Mouse (Mus musculus): Measurements from ENCODE around the gene Mettl1. TPM values are rescaled to one million over a fixed set of nuclear protein-coding genes. Genes with fewer than 3 reads are reported as not detected.

Gene Mettl1
- polyA plus RNA-seq, 1 experiment from 2014 or later = 47.6 TPM

DNA sequence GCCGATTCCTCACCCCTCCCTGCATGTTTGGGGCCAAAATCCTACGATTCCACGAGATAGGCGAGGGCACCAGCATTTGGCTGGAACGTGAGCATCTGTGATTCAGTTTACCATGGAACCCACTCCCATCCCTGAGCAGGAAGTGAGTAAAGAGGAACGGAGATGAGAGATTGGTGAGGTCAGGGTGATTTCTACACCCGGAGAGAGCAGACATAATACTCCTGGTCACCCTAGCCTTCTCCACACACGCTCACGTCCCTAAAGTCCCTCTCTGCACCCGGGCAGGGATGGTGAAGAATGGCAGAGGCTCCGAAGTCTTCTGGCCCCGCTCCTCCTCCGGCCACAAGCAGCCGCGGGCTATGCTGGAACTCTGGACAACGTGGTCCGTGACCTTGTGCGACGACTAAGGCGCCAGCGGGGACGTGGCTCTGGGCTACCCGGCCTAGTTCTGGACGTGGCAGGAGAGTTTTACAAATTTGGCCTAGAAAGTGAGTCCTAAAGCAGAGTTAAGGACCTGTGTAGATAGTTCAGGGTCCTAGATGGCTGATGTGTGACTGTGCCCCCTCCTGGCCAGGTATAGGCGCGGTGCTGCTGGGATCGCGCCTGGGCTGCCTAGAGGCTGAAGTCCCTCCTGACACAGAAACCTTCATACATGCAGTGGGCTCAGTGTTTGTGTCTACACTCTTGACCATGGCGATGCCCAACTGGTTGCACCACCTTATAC lies 8.3 kb downstream of the Mettl1 start:
- Histone ChIP-seq H3K4me1 (ENCODE audit: control insufficient read depth, insufficient read depth, low read length) (0 out of 2 replicates have a peak, but pooled peaks cover 6% of the 10 kb centered on the region), H3K9me3 (ENCODE audit: control insufficient read depth, low read length) (no peaks in the 10 kb centered on the region), H3K27me3 (ENCODE audit: control insufficient read depth, insufficient read depth, low read length) (peaks cover 39% of the 10 kb centered on the region), H3K27ac (replicated peaks; ENCODE audit: low read depth, low read length) (no peak overlapping the region), H3K9ac (ENCODE audit: low read length) (no peak overlapping the region), H3K36me3 (ENCODE audit: control insufficient read depth, insufficient read depth, low read length) (no peaks in the 10 kb centered on the region; the same call in 1 of the 2 replicates), H3K4me3 (ENCODE audit: low read depth, low read length) (no peak overlapping the region), H3K4me2 (ENCODE audit: low read depth, severe bottlenecking) (peak overlapping the region; percentile 17; the same call in 1 of the 2 replicates)
- ATAC-seq (ENCODE audit: insufficient number of reproducible peaks, low FRiP score, low TSS enrichment, low read depth) (no peak), DNase-seq (ENCODE audit: low spot score) (no peak)
- WGBS = 2% methylated on average over 29 of the region's 29 CpGs

DNA sequence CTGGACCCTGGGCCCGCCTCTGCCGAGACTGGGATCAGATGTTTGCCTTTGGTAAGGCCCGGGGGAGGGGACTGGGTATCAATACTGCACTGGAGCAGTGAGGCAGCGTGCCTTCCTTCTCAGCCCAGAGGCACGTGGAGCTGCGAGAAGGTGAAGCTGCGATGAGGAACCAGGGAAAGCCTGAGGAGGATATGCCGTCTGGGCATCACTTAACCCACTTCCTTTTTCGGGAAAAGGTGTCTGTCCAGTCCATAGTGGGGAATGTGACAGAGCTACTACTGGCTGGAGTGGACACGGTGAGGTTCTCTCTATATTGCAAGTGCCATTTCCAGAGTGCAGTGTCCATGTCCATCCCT lies 8.9 kb downstream of the Mettl1 start:
- peaks cover 39% of the 10 kb centered on the region for H3K27me3 ChIP-seq (ENCODE audit: control insufficient read depth, insufficient read depth, low read length)
- H3K4me3 ChIP-seq (ENCODE audit: low read depth, low read length) = no peak overlapping the region
- 20% methylated on average over 10 of the region's 10 CpGs for WGBS
- H3K27ac ChIP-seq (replicated peaks; ENCODE audit: low read depth, low read length) = no peak overlapping the region
- 0 out of 2 replicates have a peak, but pooled peaks cover 6% of the 10 kb centered on the region for H3K4me1 ChIP-seq (ENCODE audit: control insufficient read depth, insufficient read depth, low read length)
- no peaks in the 10 kb centered on the region; the same call in 1 of the 2 replicates for H3K36me3 ChIP-seq (ENCODE audit: control insufficient read depth, insufficient read depth, low read length)
- no peak overlapping the region for H3K9ac ChIP-seq (ENCODE audit: low read length)
- H3K4me2 ChIP-seq (ENCODE audit: low read depth, severe bottlenecking) = no peak overlapping the region
- H3K9me3 ChIP-seq (ENCODE audit: control insufficient read depth, low read length) = no peaks in the 10 kb centered on the region
- ATAC-seq (ENCODE audit: insufficient number of reproducible peaks, low FRiP score, low TSS enrichment, low read depth) (no peak), DNase-seq (ENCODE audit: low spot score) (no peak)

DNA sequence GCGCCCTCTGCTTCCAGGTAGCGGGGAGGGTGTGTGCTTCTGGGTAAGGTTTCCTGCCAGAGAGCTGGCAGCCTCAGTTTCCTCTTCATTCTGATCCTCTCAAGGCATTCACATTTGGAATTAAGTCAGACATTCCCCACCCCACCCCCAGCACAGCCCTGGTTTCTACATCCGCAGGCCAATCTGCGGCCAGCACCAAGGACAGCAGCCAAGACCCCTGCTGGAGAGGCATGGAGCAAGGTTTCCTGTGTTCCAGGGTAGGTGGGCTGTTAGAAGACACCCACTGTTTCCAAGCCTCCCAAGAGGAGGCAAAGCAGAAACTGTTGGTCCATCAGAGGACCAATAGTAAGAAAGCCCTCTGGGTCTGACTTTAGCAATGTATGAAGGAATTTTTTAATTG lies 13.4 kb downstream of the Mettl1 start:
- Histone ChIP-seq H3K9me3 (ENCODE audit: control insufficient read depth, low read length) (no peaks in the 10 kb centered on the region), H3K4me2 (ENCODE audit: low read depth, severe bottlenecking) (no peak overlapping the region), H3K27me3 (ENCODE audit: control insufficient read depth, insufficient read depth, low read length) (peaks cover 27% of the 10 kb centered on the region), H3K9ac (ENCODE audit: low read length) (no peak overlapping the region), H3K36me3 (ENCODE audit: control insufficient read depth, insufficient read depth, low read length) (no peaks in the 10 kb centered on the region), H3K4me3 (ENCODE audit: low read depth, low read length) (no peak overlapping the region), H3K27ac (replicated peaks; ENCODE audit: low read depth, low read length) (no peak overlapping the region), H3K4me1 (ENCODE audit: control insufficient read depth, insufficient read depth, low read length) (peaks cover 14% of the 10 kb centered on the region)
- WGBS = 56% methylated on average over 4 of the region's 4 CpGs
- ATAC-seq (ENCODE audit: insufficient number of reproducible peaks, low FRiP score, low TSS enrichment, low read depth) (no peak), DNase-seq (ENCODE audit: low spot score) (peak; percentile 65)

DNA sequence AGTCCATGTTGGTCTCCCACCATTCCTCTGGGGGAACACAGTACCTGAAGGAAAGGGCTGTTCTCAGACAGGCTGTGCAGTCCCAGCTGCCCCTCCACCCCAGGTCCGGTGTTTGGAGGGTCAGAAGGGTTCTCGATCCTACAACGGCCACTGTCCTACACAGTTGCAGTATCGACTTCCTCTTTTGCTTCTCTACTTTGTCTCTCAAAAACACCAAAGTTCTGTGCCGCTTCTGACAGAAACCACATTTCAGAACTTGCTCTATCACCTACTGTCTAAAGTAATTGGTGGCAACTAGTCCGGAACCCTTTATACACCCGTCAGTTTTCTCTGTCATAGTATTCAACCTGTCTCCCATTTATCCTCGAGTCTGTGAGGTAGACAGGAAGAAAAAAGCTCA lies 14.2 kb downstream of the Mettl1 start:
- H3K27me3 ChIP-seq (ENCODE audit: control insufficient read depth, insufficient read depth, low read length) = peaks cover 25% of the 10 kb centered on the region
- 87% methylated on average over 8 of the region's 8 CpGs for WGBS

DNA sequence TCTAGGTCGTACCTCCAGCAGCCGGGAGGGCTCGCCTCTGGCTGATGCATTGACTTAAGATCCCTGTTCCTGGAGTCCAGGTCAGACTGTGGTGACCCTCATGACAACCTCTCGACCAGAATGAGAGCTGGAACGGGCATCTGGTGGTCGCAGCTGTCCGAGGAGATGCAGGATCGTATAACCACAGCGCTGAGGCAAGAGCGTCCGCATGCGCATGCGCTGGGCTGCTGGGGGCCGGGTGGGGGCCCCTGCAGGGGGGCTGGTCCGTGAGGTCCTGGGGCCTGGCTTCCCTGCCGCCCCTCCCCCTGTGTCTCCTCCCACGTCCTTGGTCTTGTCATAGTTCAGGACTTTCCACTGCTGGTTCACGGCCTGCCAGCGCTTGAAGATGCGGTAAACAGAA lies 15.3 kb downstream of the Mettl1 start:
- Histone ChIP-seq H3K4me1 (ENCODE audit: control insufficient read depth, insufficient read depth, low read length) (peaks cover 14% of the 10 kb centered on the region), H3K4me3 (ENCODE audit: low read depth, low read length) (no peak overlapping the region), H3K4me2 (ENCODE audit: low read depth, severe bottlenecking) (no peak overlapping the region), H3K27me3 (ENCODE audit: control insufficient read depth, insufficient read depth, low read length) (peaks cover 20% of the 10 kb centered on the region), H3K36me3 (ENCODE audit: control insufficient read depth, insufficient read depth, low read length) (no peaks in the 10 kb centered on the region), H3K27ac (replicated peaks; ENCODE audit: low read depth, low read length) (no peak overlapping the region), H3K9me3 (ENCODE audit: control insufficient read depth, low read length) (no peaks in the 10 kb centered on the region), H3K9ac (ENCODE audit: low read length) (no peak overlapping the region)
- WGBS = 83% methylated on average over 20 of the region's 20 CpGs
- ATAC-seq (ENCODE audit: insufficient number of reproducible peaks, low FRiP score, low TSS enrichment, low read depth) (no peak), DNase-seq (ENCODE audit: low spot score) (no peak)

More for the DNA sequence above, 14.2 kb downstream of the Mettl1 start:
- Histone ChIP-seq H3K9me3 (ENCODE audit: control insufficient read depth, low read length) (no peaks in the 10 kb centered on the region), H3K4me3 (ENCODE audit: low read depth, low read length) (no peak overlapping the region), H3K4me1 (ENCODE audit: control insufficient read depth, insufficient read depth, low read length) (peaks cover 15% of the 10 kb centered on the region), H3K36me3 (ENCODE audit: control insufficient read depth, insufficient read depth, low read length) (no peaks in the 10 kb centered on the region), H3K9ac (ENCODE audit: low read length) (no peak overlapping the region), H3K27ac (replicated peaks; ENCODE audit: low read depth, low read length) (no peak overlapping the region), H3K4me2 (ENCODE audit: low read depth, severe bottlenecking) (no peak overlapping the region)
- DNase-seq (ENCODE audit: low spot score) (no peak), ATAC-seq (ENCODE audit: insufficient number of reproducible peaks, low FRiP score, low TSS enrichment, low read depth) (no peak)

DNA sequence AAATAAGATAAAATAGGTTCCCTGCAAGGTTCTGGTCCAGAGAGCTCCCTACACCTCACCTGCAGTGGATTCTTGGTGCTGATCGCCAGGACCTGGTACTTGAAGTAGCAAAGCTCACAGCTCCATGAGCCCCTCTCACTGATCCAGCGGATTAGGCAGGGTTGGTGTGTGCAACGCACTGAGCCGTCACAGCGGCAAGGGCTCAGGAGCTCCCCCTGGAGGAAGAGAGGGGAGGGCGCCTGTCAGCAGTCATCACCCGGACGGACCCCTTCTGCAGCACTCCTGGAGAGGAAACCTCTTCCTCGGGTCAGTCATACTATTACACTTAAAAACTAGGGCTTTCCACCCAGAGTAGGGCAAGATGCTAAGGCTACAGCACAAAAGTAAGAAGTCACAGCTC lies 16.9 kb downstream of the Mettl1 start:
- Histone ChIP-seq H3K27me3 (ENCODE audit: control insufficient read depth, insufficient read depth, low read length) (peaks cover 21% of the 10 kb centered on the region), H3K9ac (ENCODE audit: low read length) (no peak overlapping the region)
- WGBS = under 1% methylated on average over 9 of the region's 9 CpGs

DNA sequence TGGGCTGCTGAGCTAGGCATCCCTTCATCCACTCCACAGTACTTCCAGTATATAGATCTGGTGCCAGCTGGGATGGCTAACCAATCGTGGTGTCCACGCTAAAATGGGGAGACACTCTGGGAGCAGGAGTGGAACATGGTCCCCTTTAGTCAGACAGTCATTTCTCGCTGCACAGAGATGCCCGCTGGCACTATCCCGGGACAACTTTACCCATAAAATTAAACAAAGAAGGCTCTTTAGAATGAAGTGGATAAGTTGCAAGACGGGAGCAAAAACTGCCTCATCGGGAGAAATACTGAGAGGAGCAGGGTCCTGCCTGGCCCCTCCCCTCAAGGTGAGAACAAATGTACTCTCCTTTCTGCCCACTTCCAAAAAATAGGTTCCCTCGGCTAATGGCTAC lies 17.5 kb downstream of the Mettl1 start:
- Histone ChIP-seq H3K4me2 (ENCODE audit: low read depth, severe bottlenecking) (peak overlapping the region; percentile 96), H3K27me3 (ENCODE audit: control insufficient read depth, insufficient read depth, low read length) (peaks cover 21% of the 10 kb centered on the region), H3K36me3 (ENCODE audit: control insufficient read depth, insufficient read depth, low read length) (no peaks in the 10 kb centered on the region), H3K4me3 (ENCODE audit: low read depth, low read length) (peak overlapping the region; percentile 77), H3K9me3 (ENCODE audit: control insufficient read depth, low read length) (no peaks in the 10 kb centered on the region), H3K9ac (ENCODE audit: low read length) (no peak overlapping the region), H3K4me1 (ENCODE audit: control insufficient read depth, insufficient read depth, low read length) (peaks cover 14% of the 10 kb centered on the region), H3K27ac (replicated peaks; ENCODE audit: low read depth, low read length) (no peak overlapping the region)
- no peak for ATAC-seq (ENCODE audit: insufficient number of reproducible peaks, low FRiP score, low TSS enrichment, low read depth)
- DNase-seq (ENCODE audit: low spot score) = no peak
- 11% methylated on average over 8 of the region's 8 CpGs for WGBS

More for the DNA sequence above, 16.9 kb downstream of the Mettl1 start:
- Histone ChIP-seq H3K4me1 (ENCODE audit: control insufficient read depth, insufficient read depth, low read length) (peaks cover 14% of the 10 kb centered on the region), H3K27ac (replicated peaks; ENCODE audit: low read depth, low read length) (no peak overlapping the region), H3K9me3 (ENCODE audit: control insufficient read depth, low read length) (no peaks in the 10 kb centered on the region), H3K4me3 (ENCODE audit: low read depth, low read length) (peak overlapping the region; percentile 77; the same call in 1 of the 2 replicates), H3K4me2 (ENCODE audit: low read depth, severe bottlenecking) (peak overlapping the region; percentile 96), H3K36me3 (ENCODE audit: control insufficient read depth, insufficient read depth, low read length) (no peaks in the 10 kb centered on the region)
- ATAC-seq (ENCODE audit: insufficient number of reproducible peaks, low FRiP score, low TSS enrichment, low read depth) (no peak), DNase-seq (ENCODE audit: low spot score) (peak; percentile 90)

DNA sequence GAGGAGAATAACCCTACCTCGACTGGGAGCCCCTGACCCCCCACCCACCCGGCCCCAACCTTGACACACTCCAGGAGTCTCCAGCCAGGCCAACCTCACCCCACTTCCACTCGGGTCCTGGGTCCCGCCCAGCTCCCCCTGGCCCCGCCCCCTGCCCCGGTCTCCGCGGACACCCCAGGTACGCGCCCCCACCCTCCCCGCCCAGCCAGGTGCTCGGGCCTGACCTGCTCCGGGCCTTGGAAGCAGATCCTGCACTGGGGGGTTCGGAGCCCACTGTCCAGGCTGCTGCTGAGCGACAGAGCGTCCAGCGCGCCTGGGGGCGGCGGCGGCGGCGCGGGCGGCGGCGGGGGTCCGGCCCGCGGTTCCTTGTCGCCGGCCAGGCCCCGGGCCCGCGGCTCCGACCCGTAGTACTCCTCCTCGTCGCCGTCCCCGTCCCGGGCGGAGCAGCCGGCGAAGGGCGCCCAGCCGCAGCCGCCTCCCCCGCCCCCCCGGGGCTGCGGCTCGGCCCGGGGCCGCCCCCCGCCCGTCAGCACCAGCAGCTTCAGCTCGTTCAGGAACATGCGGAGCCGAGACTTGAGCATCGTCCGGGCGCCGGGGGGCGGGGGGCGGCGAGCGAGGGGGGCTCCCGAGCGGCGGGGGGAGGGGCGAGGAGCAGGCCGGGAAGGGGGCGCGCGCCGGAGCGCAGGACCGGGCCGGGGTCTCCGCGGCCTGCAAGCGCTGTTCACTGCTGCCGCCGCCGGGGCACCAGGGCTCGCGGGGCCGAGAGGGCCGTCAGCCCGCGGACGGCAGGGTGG lies 18.2 kb downstream of the Mettl1 start:
- peak; percentile 49 for DNase-seq (ENCODE audit: low spot score)
- Histone ChIP-seq H3K4me1 (ENCODE audit: control insufficient read depth, insufficient read depth, low read length) (peaks cover 14% of the 10 kb centered on the region), H3K27me3 (ENCODE audit: control insufficient read depth, insufficient read depth, low read length) (peaks cover 21% of the 10 kb centered on the region), H3K27ac (replicated peaks; ENCODE audit: low read depth, low read length) (no peak overlapping the region), H3K9me3 (ENCODE audit: control insufficient read depth, low read length) (no peaks in the 10 kb centered on the region), H3K4me3 (ENCODE audit: low read depth, low read length) (peak overlapping the region; percentile 77), H3K9ac (ENCODE audit: low read length) (peak overlapping the region; percentile 70), H3K4me2 (ENCODE audit: low read depth, severe bottlenecking) (peak overlapping the region; percentile 96), H3K36me3 (ENCODE audit: control insufficient read depth, insufficient read depth, low read length) (no peaks in the 10 kb centered on the region)
- ATAC-seq (ENCODE audit: insufficient number of reproducible peaks, low FRiP score, low TSS enrichment, low read depth) = no peak
- 1% methylated on average over 40 of the region's 92 CpGs for whole genome bisulfite sequencing
